Mouse (Mus musculus): Measurements from ENCODE around the gene Babam2. TPM values are rescaled to one million over a fixed set of nuclear protein-coding genes. Genes with fewer than 3 reads are reported as not detected.

Gene Babam2
- polyA plus RNA-seq (2012; fragmentation: generic; extraction: Trizol): 77.2 TPM

DNA sequence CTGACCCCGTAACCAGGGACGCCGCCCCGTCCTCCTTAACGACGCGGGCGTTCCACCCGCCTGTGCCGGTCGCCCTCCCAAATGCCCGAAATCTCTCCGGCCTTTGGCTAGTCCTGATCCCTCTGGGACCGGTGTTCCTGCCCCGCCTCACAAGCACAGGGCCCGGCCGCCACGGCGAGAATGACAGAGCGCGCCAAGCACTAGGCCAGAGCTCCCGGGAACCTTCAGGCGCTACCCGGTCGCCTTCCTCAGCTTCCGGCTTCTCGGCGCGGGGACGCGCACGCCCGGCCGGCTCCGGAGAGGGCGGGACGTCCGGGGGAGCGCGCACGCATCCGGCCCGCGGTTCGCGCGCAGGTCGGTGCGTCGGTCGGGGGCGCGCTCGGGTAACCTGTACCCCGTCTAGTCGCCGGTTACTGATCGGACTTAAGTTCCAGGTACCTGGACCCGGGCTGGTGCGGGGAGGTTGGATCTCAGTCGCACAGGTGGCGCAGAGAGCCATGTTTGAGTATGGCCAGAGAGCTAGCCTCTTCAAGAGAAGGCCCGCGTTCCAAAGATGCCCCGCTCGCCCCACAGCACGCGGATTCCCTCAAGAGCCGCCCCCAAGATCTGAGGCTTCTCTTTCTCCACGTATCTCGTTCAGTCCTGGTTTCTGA lies at the start of gene Babam2:
Babam2 (plus strand) TSS at position 41 of the 653 bp plus-strand sequence.
- peak within 1 kb of the TSS; percentile 64 for H3ac ChIP-seq (ENCODE audit: control insufficient read depth, insufficient read length)
- no peaks in the 10 kb centered on the region for H3K27me3 ChIP-seq (ENCODE audit: control insufficient read depth, insufficient read depth, insufficient read length)
- peaks cover 4% of the 10 kb centered on the region for H3K36me3 ChIP-seq (ENCODE audit: control insufficient read depth, insufficient read depth)
- TF ChIP-seq MYOG (IDR thresholded peaks at IDR 0.05; ENCODE audit: control insufficient read depth in 1 of 3, insufficient read depth in 1 of 3, insufficient read length in 2 of 3, low read depth in 2 of 3): no peak
- peak; percentile 5 for TF ChIP-seq E2F4 (IDR thresholded peaks at IDR 0.05; ENCODE audit: insufficient read depth)
- peak; percentile 79 for TF ChIP-seq POLR2A (IDR thresholded peaks at IDR 0.05; ENCODE audit: insufficient read length, low read depth)
- TF ChIP-seq MAX (IDR thresholded peaks at IDR 0.05; ENCODE audit: low read depth): no peak
- no peak for TF ChIP-seq REST (IDR thresholded peaks at IDR 0.05; ENCODE audit: insufficient read depth, insufficient read length)
- TF ChIP-seq MYOD1 (IDR thresholded peaks at IDR 0.05; ENCODE audit: control insufficient read depth in 1 of 3, insufficient read length in 2 of 3, low read depth in 2 of 3): peak in 1 of 3 experiments; percentile 7
- peak; percentile 73 for TF ChIP-seq POLR2AphosphoS2 (IDR thresholded peaks at IDR 0.05; ENCODE audit: insufficient read length, low read depth)
- TF ChIP-seq CEBPB (IDR thresholded peaks at IDR 0.05; ENCODE audit: insufficient read depth, poor library complexity, severe bottlenecking): no peak
- no peak for TF ChIP-seq TCF12 (IDR thresholded peaks at IDR 0.05; ENCODE audit: insufficient read depth, poor library complexity, severe bottlenecking)
- H3K4me3 ChIP-seq: peak within 1 kb of the TSS; percentile 87
- peak within 1 kb of the TSS; percentile 77 for H3K4me2 ChIP-seq (ENCODE audit: low read depth)
- no peaks in the 10 kb centered on the region for H3K79me2 ChIP-seq (ENCODE audit: control insufficient read depth, insufficient read depth)

DNA sequence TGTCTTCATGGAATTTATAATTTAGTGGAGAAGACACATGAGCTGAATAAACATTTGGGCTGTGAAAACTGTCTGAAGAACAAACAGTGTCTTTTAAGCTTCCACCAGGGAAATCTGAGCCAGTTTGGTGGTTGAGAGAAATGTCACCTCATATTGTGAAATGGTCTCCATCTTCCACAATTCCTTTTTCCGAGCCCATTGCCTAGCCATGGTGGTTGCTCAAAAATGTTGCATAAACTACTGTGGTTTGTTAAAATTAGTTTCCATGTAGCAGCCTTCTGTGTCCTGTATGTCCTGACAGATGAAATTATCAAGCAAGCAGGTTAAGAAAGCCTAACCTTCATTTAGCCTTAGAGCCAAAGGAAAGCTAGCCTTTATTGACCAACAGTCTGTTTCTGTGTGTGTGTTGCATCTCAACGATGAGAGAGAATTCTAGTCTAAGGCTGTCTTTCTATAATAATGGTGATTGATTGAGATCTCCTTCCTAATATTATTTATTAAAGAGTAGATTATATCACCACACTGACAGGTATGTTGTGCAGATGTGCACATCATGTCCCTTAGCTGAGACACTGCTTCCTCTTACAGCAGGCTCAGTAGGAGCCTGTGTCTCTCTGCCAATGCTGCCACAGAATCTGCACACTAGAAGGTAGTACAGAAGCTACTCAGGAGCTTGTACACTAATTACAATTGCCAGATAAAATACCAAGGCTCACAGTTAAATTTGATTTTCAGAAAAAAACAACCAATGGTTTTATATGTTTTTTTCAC lies 46.8 kb upstream of the Babam2 start:
- TF ChIP-seq CEBPB (IDR thresholded peaks at IDR 0.05; ENCODE audit: insufficient read depth, poor library complexity, severe bottlenecking): peak; percentile 67; the same call in 1 of the 2 replicates
- no peak for TF ChIP-seq MYOD1 (IDR thresholded peaks at IDR 0.05; ENCODE audit: control insufficient read depth in 1 of 3, insufficient read length in 2 of 3, low read depth in 2 of 3)
- H3ac ChIP-seq (ENCODE audit: control insufficient read depth, insufficient read length): no peak overlapping the region
- H3K36me3 ChIP-seq (ENCODE audit: control insufficient read depth, insufficient read depth): no peaks in the 10 kb centered on the region
- H3K4me3 ChIP-seq: no peak overlapping the region
- H3K79me2 ChIP-seq (ENCODE audit: control insufficient read depth, insufficient read depth): no peaks in the 10 kb centered on the region
- H3K27me3 ChIP-seq (ENCODE audit: control insufficient read depth, insufficient read depth, insufficient read length): no peaks in the 10 kb centered on the region
- H3K4me2 ChIP-seq (ENCODE audit: low read depth): no peak overlapping the region

DNA sequence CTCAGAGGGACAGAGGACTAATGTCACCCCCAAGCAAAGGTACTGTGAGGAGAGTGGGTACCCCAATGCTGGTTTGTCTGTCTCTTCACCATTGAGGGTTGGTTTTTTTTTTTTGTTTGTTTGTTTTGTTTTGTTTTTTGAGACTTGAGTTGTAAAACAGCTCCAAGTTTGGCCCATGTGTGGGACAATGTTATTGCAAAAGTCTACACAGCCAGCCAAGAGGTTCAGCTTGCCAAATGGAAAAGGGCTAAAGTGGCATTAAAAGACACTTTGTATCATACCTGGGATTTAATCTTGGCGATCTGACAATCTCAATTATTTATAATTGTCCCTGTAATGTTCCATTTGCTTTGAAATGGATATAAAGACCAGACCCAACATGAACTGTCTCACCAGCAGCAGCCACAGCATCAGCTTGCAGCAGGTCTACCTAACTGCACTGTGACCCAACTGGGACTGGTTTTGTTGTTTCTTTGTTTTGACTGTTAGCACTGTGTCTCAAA lies 41.7 kb upstream of the Babam2 start:
- no peak for TF ChIP-seq MYOG (IDR thresholded peaks at IDR 0.05; ENCODE audit: control insufficient read depth in 1 of 3, insufficient read depth in 1 of 3, insufficient read length in 2 of 3, low read depth in 2 of 3)
- no peak for TF ChIP-seq POLR2AphosphoS2 (IDR thresholded peaks at IDR 0.05; ENCODE audit: insufficient read length, low read depth)
- TF ChIP-seq TCF3 (IDR thresholded peaks at IDR 0.05; ENCODE audit: insufficient read length, low read depth): no peak
- TF ChIP-seq MAX (IDR thresholded peaks at IDR 0.05; ENCODE audit: low read depth): no peak
- no peak for TF ChIP-seq MYOD1 (IDR thresholded peaks at IDR 0.05; ENCODE audit: control insufficient read depth in 1 of 3, insufficient read length in 2 of 3, low read depth in 2 of 3)
- TF ChIP-seq SRF (IDR thresholded peaks at IDR 0.05; ENCODE audit: control insufficient read depth, insufficient read length, low read depth): no peak
- no peak for TF ChIP-seq USF1 (IDR thresholded peaks at IDR 0.05; ENCODE audit: low read depth)
- TF ChIP-seq REST (IDR thresholded peaks at IDR 0.05; ENCODE audit: insufficient read depth, insufficient read length): no peak
- no peak for TF ChIP-seq POLR2A (IDR thresholded peaks at IDR 0.05; ENCODE audit: insufficient read length, low read depth)
- no peak for TF ChIP-seq E2F4 (IDR thresholded peaks at IDR 0.05; ENCODE audit: insufficient read depth)
- no peak for TF ChIP-seq TCF12 (IDR thresholded peaks at IDR 0.05; ENCODE audit: insufficient read depth, poor library complexity, severe bottlenecking)
- no peak for TF ChIP-seq CEBPB (IDR thresholded peaks at IDR 0.05; ENCODE audit: insufficient read depth, poor library complexity, severe bottlenecking)

DNA sequence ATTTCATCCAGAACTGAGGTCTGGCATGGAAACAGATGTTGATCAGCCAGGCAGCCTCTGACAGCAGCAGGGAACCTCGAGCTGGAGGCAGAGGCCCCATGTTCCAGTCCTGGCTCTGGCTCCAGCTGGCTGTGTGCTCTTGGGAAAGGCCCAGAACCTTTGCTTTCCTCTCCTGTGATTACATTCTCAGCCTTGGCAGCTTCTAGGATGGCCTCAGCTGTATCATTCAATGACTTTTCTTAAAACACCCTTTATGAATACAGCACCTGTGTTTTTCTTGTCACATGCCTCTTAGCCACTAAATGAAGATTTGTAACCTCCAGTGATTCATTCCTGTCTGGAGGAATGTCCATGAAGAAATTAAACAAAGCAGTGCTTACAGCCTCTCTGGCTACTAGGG lies 31.3 kb upstream of the Babam2 start:
- no peaks in the 10 kb centered on the region for H3K36me3 ChIP-seq (ENCODE audit: control insufficient read depth, insufficient read depth)
- no peaks in the 10 kb centered on the region for H3K79me2 ChIP-seq (ENCODE audit: control insufficient read depth, insufficient read depth)
- no peaks in the 10 kb centered on the region for H3K27me3 ChIP-seq (ENCODE audit: control insufficient read depth, insufficient read depth, insufficient read length)
- H3ac ChIP-seq (ENCODE audit: control insufficient read depth, insufficient read length): no peak overlapping the region
- H3K4me2 ChIP-seq (ENCODE audit: low read depth): no peak overlapping the region
- TF ChIP-seq MYOG (IDR thresholded peaks at IDR 0.05; ENCODE audit: control insufficient read depth in 1 of 3, insufficient read depth in 1 of 3, insufficient read length in 2 of 3, low read depth in 2 of 3): peak in 2 of 3 experiments; percentile 2 to 12
- peak; percentile 45 for TF ChIP-seq USF1 (IDR thresholded peaks at IDR 0.05; ENCODE audit: low read depth)
- no peak for TF ChIP-seq E2F4 (IDR thresholded peaks at IDR 0.05; ENCODE audit: insufficient read depth)
- H3K4me3 ChIP-seq: no peak overlapping the region

More for the DNA sequence above, 41.7 kb upstream of the Babam2 start:
- Histone ChIP-seq H3K79me2 (ENCODE audit: control insufficient read depth, insufficient read depth) (no peaks in the 10 kb centered on the region), H3K4me2 (ENCODE audit: low read depth) (no peak overlapping the region), H3K4me3 (no peak overlapping the region), H3ac (ENCODE audit: control insufficient read depth, insufficient read length) (no peak overlapping the region), H3K36me3 (ENCODE audit: control insufficient read depth, insufficient read depth) (no peaks in the 10 kb centered on the region), H3K27me3 (ENCODE audit: control insufficient read depth, insufficient read depth, insufficient read length) (no peaks in the 10 kb centered on the region)
